ENCODE assay signal across 10 mouse cellular contexts in genomic region chr4:62781309-62781800, GRCm38 (mm10).
DNase-seq lines count a peak whose midpoint lies in the region; ATAC-seq and TF ChIP-seq lines count a peak whose summit lies in the region.
"Had no signal": no experiment of that assay in that cellular context is flagged by ENCODE, and none has a peak within 500 bp of the region (broad histone marks: within the 10 kb centered on the region; RNA-seq: fewer than 3 reads in every experiment).

No protein-coding gene starts in this region.

- no peaks in the 10 kb centered on the region for H3K4me1 ChIP-seq in forebrain, postnatal 0 days (ENCODE audit: insufficient read depth)
- H3K4me1 ChIP-seq in limb, embryonic 13.5 days = peaks cover 16% of the 10 kb centered on the region

- no peaks in the 10 kb centered on the region for H3K36me3 ChIP-seq in forebrain, postnatal 0 days (ENCODE audit: insufficient read depth)
- H3K36me3 ChIP-seq in limb, embryonic 13.5 days = no peaks in the 10 kb centered on the region

- TF ChIP-seq CTCF in forebrain, postnatal 0 days (IDR thresholded peaks at IDR 0.05; ENCODE audit: low read depth) = peak; percentile 20; the same call in 1 of the 2 replicates

- no peak overlapping the region for H3K9ac ChIP-seq in forebrain, postnatal 0 days
- H3K9ac ChIP-seq in limb, embryonic 13.5 days = no peak overlapping the region

- peak; percentile 62 for DNase-seq in thymus, postnatal 4 days
- no peak for DNase-seq in thymus, postnatal 25 days
- DNase-seq in forebrain, postnatal 0 days = no peak
- no peak for DNase-seq in cerebellum, adult 11 months
- DNase-seq in yolk sac, embryonic 10.5 days (ENCODE audit: low spot score) = no peak
- DNase-seq: gastrocnemius, adult 2 months; kidney, postnatal 36 days; lung, postnatal 36 days had no signal

- H3K9me3 ChIP-seq in forebrain, postnatal 0 days (ENCODE audit: low read length) = no peaks in the 10 kb centered on the region
- no peaks in the 10 kb centered on the region for H3K9me3 ChIP-seq in limb, embryonic 13.5 days

- no peak overlapping the region for H3K27ac ChIP-seq in forebrain, postnatal 0 days (ENCODE audit: low read depth, low read length)
- H3K27ac ChIP-seq in limb, embryonic 13.5 days = no peak overlapping the region
- H3K27ac ChIP-seq: gastrocnemius, adult 2 months had no signal

- H3K27me3 ChIP-seq in forebrain, postnatal 0 days (ENCODE audit: insufficient read depth, low read length) = no peaks in the 10 kb centered on the region; the same call in 1 of the 2 replicates
- peaks cover 31% of the 10 kb centered on the region for H3K27me3 ChIP-seq in limb, embryonic 13.5 days

- peak overlapping the region; percentile 65; the same call in 1 of the 2 replicates for H3K4me2 ChIP-seq in forebrain, postnatal 0 days (ENCODE audit: low read depth)
- H3K4me2 ChIP-seq in limb, embryonic 13.5 days (replicated peaks) = peak overlapping the region; percentile 67

- ATAC-seq in forebrain, postnatal 0 days = no peak
- no peak for ATAC-seq in limb, embryonic 13.5 days (ENCODE audit: low FRiP score, low read depth)
- ATAC-seq in activated CD4-positive, CD25-positive, alpha-beta regulatory T cell, adult 4 months = no peak

- no peak overlapping the region; the same call in 1 of the 2 replicates for H3K4me3 ChIP-seq in forebrain, postnatal 0 days (ENCODE audit: low read depth, low read length)
- no peak overlapping the region for H3K4me3 ChIP-seq in limb, embryonic 13.5 days

- WGBS in forebrain, postnatal 0 days = 36% methylated on average over 8 of the region's 8 CpGs
- 13% methylated on average over 8 of the region's 8 CpGs for WGBS in limb, embryonic 13.5 days
